Mouse (Mus musculus) forelimb bud, embryonic 11.5 days (tissue): Measurements from ENCODE around the gene Irak1.
A peak's percentile ranks its signal among the peaks of the same experiment; 100 is the strongest.

Experiments used
- DNase-seq: peaks from one replicate; pipeline ENCODE4 v3.0.0-alpha.2; 2012; ENCODE audit warnings: low read depth, low spot score

Gene Irak1

DNA sequence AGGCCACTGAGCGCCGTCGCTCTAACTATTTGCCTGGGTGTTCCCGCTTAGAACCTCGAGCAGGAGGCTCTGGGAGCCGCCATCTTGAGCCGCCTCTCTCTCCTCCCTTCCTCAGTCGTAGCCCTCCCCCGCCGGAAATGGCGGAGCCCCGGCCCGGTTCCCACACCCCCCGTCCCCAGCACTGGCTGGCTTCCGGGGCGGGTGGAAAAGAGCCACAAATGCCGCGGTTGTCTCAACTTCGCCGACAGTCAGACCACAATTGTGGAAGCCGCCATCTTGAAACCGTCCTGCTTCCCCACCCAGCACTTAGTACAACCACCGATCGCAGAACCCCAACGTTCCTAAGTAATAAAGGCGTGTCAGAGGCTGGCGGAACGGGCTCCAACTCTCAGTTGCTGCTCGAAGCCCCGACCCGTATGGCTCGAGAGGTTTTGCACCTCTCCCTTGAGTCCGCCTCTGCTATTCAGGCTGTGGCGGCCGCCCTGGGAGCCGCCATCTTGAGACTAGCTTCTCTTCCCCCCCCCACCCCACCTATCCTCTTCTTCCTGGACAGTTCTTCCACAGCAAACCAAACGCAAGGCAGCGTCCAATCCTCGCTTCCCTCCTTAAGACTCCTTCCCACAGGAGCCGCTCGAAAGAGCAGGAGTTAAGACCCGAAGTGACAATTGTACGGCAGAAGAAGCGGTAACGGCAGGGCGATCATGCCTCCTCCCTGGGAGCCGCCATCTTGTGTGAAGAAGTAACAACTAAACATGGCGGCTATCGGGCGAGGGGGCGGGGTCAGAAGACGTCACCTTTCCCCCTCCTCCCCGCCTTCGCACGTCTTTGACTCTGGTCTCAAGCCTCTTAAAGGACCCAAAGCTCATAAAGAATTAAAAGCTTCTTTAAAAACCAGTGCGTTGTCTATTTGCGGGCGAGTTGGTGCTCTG is 57.2 kb downstream of the Irak1 start, which contains the start of gene Hcfc1:
Gene Hcfc1, minus strand, starts transcription at position 110 of the 929 bp plus-strand sequence.
- peak; percentile 77 for DNase-seq

GRCm38 (mm10) chrX:73965307-73965706 is 58.4 kb downstream of the Irak1 start:
- DNase-seq: no peak

DNA sequence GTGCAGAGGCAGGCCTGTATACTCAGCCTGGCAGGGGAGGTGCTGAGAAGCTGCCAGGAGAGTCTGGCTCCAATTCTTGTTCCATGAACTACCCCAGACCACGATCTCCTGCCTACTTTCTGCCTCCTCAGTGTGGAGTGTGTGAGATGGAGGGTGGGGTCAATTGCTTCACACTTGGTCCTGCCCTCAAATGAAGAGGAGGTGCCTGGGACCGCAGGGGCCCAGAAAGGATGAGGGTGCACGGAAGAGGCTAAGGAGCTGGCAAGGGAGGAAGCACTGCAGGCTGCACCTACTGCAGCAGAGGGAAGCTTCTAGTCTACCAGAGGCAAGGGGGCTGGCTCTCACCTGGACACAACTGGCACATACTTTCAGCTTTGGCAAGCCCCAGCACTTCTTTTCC is 59.4 kb downstream of the Irak1 start:
- no peak for DNase-seq
